Mouse (Mus musculus): ENCODE data around the gene Sgsm1. TPM values are rescaled to one million over a fixed set of nuclear protein-coding genes. Genes with fewer than 3 reads are reported as not detected.
A peak's percentile ranks its signal among the peaks of the same experiment; 100 is the strongest.

Gene Sgsm1
- polyA plus RNA-seq, 1 experiment from 2014 or later = 2.4 TPM

DNA sequence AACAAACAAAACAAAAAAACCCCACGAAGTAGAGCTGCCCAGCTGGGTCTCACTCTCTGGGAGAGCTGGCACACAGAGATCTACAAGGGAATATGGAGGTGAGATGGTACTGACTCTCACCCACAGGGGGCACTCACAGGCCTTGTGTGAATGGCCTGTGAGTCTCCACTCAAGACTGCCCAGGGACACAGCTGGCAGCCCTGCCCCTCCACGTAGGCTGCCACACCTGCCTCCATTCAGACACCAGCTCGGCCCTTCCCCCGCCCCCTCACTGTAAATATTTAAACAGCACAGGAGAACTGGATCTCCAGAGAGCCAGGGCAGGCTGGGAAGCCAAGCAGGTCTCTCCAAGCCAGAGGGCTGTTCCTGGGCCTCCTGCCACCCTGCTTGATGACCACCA is 14.8 kb downstream of the Sgsm1 start:
- no peak overlapping the region for H3K4me2 ChIP-seq
- H3K9me3 ChIP-seq (replicated peaks) = no peaks in the 10 kb centered on the region
- peaks cover 71% of the 10 kb centered on the region for H3K27me3 ChIP-seq (replicated peaks)
- no peak for ATAC-seq (ENCODE audit: insufficient number of reproducible peaks, low FRiP score)
- 47% methylated on average over 4 of the region's 4 CpGs for WGBS
- no peak overlapping the region for H3K27ac ChIP-seq (ENCODE audit: poor library complexity, severe bottlenecking)
- H3K4me1 ChIP-seq (replicated peaks) = peaks cover 8% of the 10 kb centered on the region; the same call in 1 of the 2 replicates
- H3K9ac ChIP-seq = no peak overlapping the region
- H3K4me3 ChIP-seq = no peak overlapping the region
- H3K36me3 ChIP-seq = no peaks in the 10 kb centered on the region

DNA sequence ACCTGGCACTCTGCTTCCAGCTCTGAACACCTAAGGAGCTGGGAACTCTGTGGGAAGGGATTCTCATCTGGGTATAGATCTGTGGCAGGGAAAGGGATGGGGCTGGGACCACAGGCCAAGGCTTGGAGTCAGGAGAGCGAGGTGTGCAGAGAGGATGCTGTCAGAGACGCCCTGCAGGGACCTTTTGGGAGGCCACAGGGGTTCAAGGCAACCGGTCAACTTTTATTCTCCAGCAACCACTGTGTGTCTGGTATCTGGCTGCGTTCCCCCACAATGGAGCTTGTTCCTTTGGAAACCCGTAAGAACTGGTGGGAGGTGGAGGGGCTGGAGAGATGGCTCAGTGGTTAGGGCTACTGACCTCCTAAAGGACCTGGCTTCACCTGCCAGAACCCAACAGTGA is 16.0 kb downstream of the Sgsm1 start:
- Histone ChIP-seq H3K36me3 (no peaks in the 10 kb centered on the region), H3K4me3 (no peak overlapping the region), H3K27me3 (replicated peaks) (peaks cover 72% of the 10 kb centered on the region), H3K4me2 (no peak overlapping the region), H3K9me3 (replicated peaks) (no peaks in the 10 kb centered on the region), H3K27ac (ENCODE audit: poor library complexity, severe bottlenecking) (no peak overlapping the region), H3K4me1 (replicated peaks) (peaks cover 8% of the 10 kb centered on the region; the same call in 1 of the 2 replicates), H3K9ac (no peak overlapping the region)
- ATAC-seq (ENCODE audit: insufficient number of reproducible peaks, low FRiP score) = no peak
- WGBS = 69% methylated on average over 5 of the region's 5 CpGs

DNA sequence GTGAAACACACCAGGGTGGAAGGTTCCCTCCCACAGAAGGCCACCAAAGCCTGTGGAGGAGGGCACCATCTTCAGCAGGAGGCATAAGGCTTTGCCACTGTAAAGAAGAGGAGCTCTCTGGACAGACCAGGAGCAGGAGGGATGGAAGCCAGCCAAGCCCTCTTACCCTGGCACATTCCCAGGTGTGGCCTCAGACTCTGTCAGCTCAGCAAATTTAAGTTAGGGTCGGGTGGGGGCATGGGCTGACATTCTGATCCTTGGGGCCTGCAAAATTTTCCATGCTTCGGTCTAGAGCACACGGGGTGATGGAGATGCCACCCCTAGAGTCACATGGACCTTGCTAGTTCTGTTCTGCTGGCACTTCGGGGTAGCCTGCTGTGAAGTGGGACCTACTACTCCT is 17.1 kb downstream of the Sgsm1 start:
- Histone ChIP-seq H3K9me3 (replicated peaks) (no peaks in the 10 kb centered on the region), H3K4me1 (replicated peaks) (peaks cover 8% of the 10 kb centered on the region; the same call in 1 of the 2 replicates), H3K4me3 (no peak overlapping the region), H3K9ac (no peak overlapping the region), H3K27ac (ENCODE audit: poor library complexity, severe bottlenecking) (no peak overlapping the region), H3K36me3 (no peaks in the 10 kb centered on the region), H3K27me3 (replicated peaks) (peaks cover 72% of the 10 kb centered on the region), H3K4me2 (no peak overlapping the region)
- WGBS = 66% methylated on average over 4 of the region's 4 CpGs
- ATAC-seq (ENCODE audit: insufficient number of reproducible peaks, low FRiP score) = no peak

DNA sequence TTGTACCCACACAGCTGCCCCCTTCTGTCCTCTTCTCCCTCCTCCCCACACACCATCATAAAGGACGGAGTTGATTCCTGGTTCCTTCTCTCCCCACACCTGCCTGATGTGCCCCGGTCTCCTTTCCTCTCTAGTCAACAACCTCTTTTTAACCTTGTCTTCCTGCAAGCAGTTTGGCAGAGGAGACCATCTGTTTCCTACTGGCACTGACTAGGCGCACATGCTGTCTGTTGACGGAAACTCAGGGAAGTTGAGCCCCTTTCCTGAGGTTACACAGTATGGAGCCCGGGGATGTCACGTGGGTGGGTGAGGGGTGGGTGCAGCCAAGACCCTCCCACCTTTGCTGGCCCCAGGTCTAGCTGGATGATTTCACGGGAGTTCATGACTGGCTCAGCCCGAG is 17.8 kb downstream of the Sgsm1 start:
- 63% methylated on average over 8 of the region's 8 CpGs for WGBS
- no peak for ATAC-seq (ENCODE audit: insufficient number of reproducible peaks, low FRiP score)
- peaks cover 2% of the 10 kb centered on the region; the same call in 1 of the 2 replicates for H3K9me3 ChIP-seq (replicated peaks)
- peaks cover 2% of the 10 kb centered on the region; the same call in 1 of the 2 replicates for H3K4me1 ChIP-seq (replicated peaks)
- H3K4me2 ChIP-seq = no peak overlapping the region
- no peak overlapping the region for H3K9ac ChIP-seq
- no peak overlapping the region for H3K27ac ChIP-seq (ENCODE audit: poor library complexity, severe bottlenecking)
- no peak overlapping the region for H3K4me3 ChIP-seq
- H3K27me3 ChIP-seq (replicated peaks) = peaks cover 72% of the 10 kb centered on the region
- H3K36me3 ChIP-seq = no peaks in the 10 kb centered on the region

DNA sequence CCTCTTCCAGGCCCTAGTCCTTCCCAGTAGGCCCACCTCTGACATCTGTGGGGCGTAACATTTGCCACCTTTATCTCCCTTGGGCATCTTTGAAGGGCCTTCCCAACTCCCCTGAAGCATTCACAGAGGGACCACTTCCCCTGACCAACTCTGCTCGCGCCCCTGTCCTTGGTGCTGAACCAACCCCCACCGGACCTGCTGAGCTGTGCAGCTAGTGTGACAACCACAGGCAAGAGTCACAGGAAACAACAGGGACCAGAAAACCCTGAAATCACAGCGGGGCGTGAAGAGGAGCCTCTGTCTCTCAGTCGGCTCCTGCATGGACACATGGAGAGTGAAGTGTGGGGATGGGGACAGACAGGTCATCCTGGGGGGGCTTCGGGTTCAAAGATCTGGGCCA is 18.4 kb downstream of the Sgsm1 start:
- H3K4me3 ChIP-seq = no peak overlapping the region
- ATAC-seq (ENCODE audit: insufficient number of reproducible peaks, low FRiP score) = no peak
- H3K9me3 ChIP-seq (replicated peaks) = peaks cover 4% of the 10 kb centered on the region; the same call in 1 of the 2 replicates
- H3K4me1 ChIP-seq (replicated peaks) = no peaks in the 10 kb centered on the region; the same call in 1 of the 2 replicates
- H3K36me3 ChIP-seq = no peaks in the 10 kb centered on the region
- no peak overlapping the region for H3K9ac ChIP-seq
- no peak overlapping the region for H3K27ac ChIP-seq (ENCODE audit: poor library complexity, severe bottlenecking)
- WGBS = 7% methylated on average over 8 of the region's 8 CpGs
- H3K4me2 ChIP-seq = no peak overlapping the region
- peaks cover 72% of the 10 kb centered on the region for H3K27me3 ChIP-seq (replicated peaks)

DNA sequence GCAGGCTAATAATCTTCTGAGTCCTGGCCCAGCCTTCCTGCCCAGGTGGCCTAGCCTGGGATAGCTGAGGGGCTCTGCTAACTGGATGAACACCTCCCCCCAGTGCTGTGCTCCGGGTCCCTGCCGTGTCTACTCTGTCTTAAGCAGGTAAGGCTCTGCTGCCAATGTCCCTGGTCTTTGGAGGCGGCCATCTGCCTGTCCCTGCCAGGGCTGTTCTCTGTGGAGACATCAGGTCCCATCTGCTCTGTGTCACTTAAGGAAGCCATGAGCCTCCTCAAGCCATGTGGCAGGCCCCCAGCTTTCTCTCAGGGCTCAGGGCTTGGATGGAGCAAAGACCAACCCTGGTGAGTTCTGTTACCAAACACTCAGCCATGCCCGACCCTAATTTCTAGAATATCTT is 19.5 kb downstream of the Sgsm1 start:
- no peaks in the 10 kb centered on the region for H3K36me3 ChIP-seq
- no peak overlapping the region for H3K27ac ChIP-seq (ENCODE audit: poor library complexity, severe bottlenecking)
- no peak overlapping the region for H3K9ac ChIP-seq
- no peak overlapping the region for H3K4me3 ChIP-seq
- ATAC-seq (ENCODE audit: insufficient number of reproducible peaks, low FRiP score) = no peak
- peaks cover 8% of the 10 kb centered on the region; the same call in 1 of the 2 replicates for H3K9me3 ChIP-seq (replicated peaks)
- WGBS = 76% methylated on average over 4 of the region's 4 CpGs
- peaks cover 4% of the 10 kb centered on the region; the same call in 1 of the 2 replicates for H3K4me1 ChIP-seq (replicated peaks)
- H3K4me2 ChIP-seq = no peak overlapping the region
- H3K27me3 ChIP-seq (replicated peaks) = peaks cover 73% of the 10 kb centered on the region

DNA sequence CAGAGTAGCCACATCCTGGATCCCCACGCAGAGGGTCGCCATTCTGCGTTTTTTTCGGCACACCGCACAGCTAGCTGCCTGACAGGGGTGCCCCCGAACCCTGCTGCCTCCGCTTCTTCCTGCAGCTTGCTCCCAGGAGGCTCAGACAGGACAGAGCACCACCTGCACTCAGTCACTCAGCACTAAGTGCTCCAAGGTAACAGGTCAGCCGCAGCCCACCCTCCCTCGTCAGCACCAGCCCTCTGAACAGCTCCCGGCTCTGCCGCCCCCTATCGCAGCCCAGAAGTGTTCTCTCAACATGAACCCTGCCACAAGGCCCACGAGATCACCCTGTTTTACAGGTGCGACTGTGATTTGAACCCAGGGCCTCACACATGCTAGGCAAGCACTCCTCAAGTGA is 20.4 kb downstream of the Sgsm1 start:
- no peaks in the 10 kb centered on the region for H3K36me3 ChIP-seq
- no peak overlapping the region for H3K27ac ChIP-seq (ENCODE audit: poor library complexity, severe bottlenecking)
- H3K4me2 ChIP-seq = no peak overlapping the region
- peaks cover 4% of the 10 kb centered on the region; the same call in 1 of the 2 replicates for H3K4me1 ChIP-seq (replicated peaks)
- no peak overlapping the region for H3K9ac ChIP-seq
- H3K27me3 ChIP-seq (replicated peaks) = peaks cover 83% of the 10 kb centered on the region
- H3K9me3 ChIP-seq (replicated peaks) = peaks cover 8% of the 10 kb centered on the region; the same call in 1 of the 2 replicates
- H3K4me3 ChIP-seq = no peak overlapping the region
- 33% methylated on average over 14 of the region's 14 CpGs for WGBS
- no peak for ATAC-seq (ENCODE audit: insufficient number of reproducible peaks, low FRiP score)

DNA sequence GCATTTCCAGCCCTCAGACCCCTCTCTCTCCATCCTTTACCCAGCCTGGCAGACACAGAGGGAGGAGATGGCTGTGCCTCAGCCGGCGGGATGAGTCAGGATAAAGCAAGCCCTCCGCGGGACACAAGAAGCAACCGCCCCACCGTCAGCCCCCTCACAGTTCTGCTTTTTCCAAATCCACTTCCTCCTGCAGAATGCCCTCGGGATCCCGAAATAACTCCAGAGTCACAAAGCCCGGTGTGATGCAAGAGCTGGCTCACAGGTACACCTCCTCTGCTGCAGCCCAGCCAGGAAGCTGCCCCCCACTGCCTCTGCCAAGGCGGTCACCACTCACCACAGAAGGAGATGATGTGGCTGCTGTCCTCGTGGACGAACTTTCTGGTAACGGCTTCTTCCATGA is 22.1 kb downstream of the Sgsm1 start:
- no peak overlapping the region for H3K27ac ChIP-seq (ENCODE audit: poor library complexity, severe bottlenecking)
- peaks cover 8% of the 10 kb centered on the region; the same call in 1 of the 2 replicates for H3K9me3 ChIP-seq (replicated peaks)
- no peak for ATAC-seq (ENCODE audit: insufficient number of reproducible peaks, low FRiP score)
- 34% methylated on average over 13 of the region's 13 CpGs for WGBS
- H3K4me3 ChIP-seq = no peak overlapping the region
- H3K36me3 ChIP-seq = no peaks in the 10 kb centered on the region
- no peak overlapping the region for H3K4me2 ChIP-seq
- peaks cover 4% of the 10 kb centered on the region; the same call in 1 of the 2 replicates for H3K4me1 ChIP-seq (replicated peaks)
- no peak overlapping the region for H3K9ac ChIP-seq
- H3K27me3 ChIP-seq (replicated peaks) = peaks cover 90% of the 10 kb centered on the region

DNA sequence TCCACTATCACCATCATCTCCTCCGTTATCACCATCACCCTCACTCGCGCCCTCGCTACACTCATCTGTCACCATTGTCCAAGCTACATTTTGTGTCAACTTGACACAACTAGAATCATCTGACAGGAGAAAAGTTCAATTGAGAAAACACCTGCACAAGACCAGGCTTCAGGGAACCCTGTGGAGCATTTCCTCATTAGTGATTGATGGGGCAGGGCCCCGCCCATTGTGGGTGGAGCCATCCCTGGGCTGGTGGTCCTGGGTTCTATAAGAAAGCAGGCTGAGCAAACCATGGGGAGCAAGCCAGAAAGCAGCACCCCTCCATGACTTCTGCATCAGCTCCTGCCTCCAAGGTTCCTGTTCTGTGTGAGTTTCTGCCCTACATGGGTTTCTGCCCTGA is 22.8 kb downstream of the Sgsm1 start:
- ATAC-seq (ENCODE audit: insufficient number of reproducible peaks, low FRiP score) = no peak

DNA sequence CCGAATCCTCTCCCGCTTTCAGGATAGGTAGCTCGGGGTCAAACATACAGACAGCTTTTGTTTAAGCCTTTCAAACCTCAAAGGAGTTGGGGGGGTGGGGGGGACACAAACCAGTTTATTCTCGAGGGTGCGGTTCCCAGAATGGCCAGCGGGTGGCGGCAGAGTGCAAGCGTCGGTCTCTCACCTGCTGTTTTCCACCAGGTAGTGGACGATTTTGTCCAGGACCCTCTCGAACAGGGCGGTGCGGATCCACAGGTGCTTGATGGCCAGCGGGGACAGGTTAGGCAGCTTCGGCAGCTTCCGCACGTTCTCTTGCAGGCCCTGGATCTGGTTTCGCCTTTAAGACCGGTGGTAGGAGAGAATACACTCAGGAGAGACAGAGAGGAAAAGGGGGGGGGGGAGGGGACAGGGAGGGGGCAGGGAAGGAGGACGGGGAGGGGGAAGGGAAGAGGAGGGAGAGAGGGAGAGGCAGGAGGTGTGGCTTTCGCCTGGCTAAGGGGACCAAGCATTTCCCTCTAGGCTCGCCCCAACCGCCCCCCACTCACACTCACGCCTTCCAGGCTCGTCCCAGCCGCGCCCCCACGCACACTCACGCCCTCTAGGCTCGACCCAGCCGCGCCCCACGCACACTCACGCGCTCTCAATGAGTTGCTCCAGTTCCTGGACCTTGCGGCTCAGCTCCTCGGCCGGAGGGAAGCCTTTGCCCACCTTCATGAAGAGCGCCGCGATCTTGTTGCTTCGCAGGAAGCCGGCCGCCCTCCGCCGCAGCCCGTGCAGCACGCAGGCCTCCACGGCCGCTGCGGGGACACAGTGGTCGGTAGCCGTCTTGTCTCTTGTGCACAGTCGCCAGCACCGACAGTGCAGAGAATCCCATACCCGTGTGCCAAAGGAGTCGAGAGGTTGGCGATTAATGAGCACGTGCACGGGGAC is 23.7 kb downstream of the Sgsm1 start:
- Histone ChIP-seq H3K36me3 (no peaks in the 10 kb centered on the region), H3K27ac (ENCODE audit: poor library complexity, severe bottlenecking) (no peak overlapping the region), H3K9me3 (replicated peaks) (peaks cover 8% of the 10 kb centered on the region; the same call in 1 of the 2 replicates), H3K4me1 (replicated peaks) (peaks cover 4% of the 10 kb centered on the region; the same call in 1 of the 2 replicates), H3K4me3 (no peak overlapping the region), H3K9ac (no peak overlapping the region), H3K27me3 (replicated peaks) (peaks cover 78% of the 10 kb centered on the region), H3K4me2 (0 out of 2 replicates have a peak overlapping the region, but pooled peaks have one; percentile 0)
- ATAC-seq (ENCODE audit: insufficient number of reproducible peaks, low FRiP score) = no peak
- WGBS = 7% methylated on average over 59 of the region's 60 CpGs

More for the DNA sequence above, 22.8 kb downstream of the Sgsm1 start:
- peaks cover 8% of the 10 kb centered on the region; the same call in 1 of the 2 replicates for H3K9me3 ChIP-seq (replicated peaks)
- H3K4me1 ChIP-seq (replicated peaks) = peaks cover 4% of the 10 kb centered on the region; the same call in 1 of the 2 replicates
- no peaks in the 10 kb centered on the region for H3K36me3 ChIP-seq
- no peak overlapping the region for H3K27ac ChIP-seq (ENCODE audit: poor library complexity, severe bottlenecking)
- H3K4me3 ChIP-seq = no peak overlapping the region
- WGBS = 46% methylated on average over 5 of the region's 5 CpGs
- no peak overlapping the region for H3K4me2 ChIP-seq
- peaks cover 87% of the 10 kb centered on the region for H3K27me3 ChIP-seq (replicated peaks)
- no peak overlapping the region for H3K9ac ChIP-seq

DNA sequence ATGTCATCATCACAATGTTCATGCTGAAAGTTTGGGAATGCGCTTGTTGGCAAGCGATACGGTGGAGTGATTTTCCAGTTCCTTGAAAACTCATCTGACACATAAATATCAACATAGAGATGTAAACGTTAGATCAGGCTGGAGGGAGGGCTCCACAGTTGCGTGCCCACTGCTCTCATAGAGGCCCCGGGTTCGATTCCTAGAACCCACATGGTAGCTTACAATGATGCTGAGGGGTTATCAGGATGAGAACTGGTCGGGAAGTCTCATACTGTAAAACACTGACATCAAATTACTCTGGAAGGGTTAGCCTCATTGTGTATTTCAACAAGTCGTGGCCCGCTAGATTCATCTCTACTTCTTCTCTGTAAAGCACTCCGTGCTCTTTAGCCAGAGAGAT is 24.5 kb downstream of the Sgsm1 start:
- Histone ChIP-seq H3K4me3 (no peak overlapping the region), H3K9me3 (replicated peaks) (peaks cover 8% of the 10 kb centered on the region; the same call in 1 of the 2 replicates), H3K27ac (ENCODE audit: poor library complexity, severe bottlenecking) (no peak overlapping the region), H3K9ac (no peak overlapping the region), H3K27me3 (replicated peaks) (peaks cover 70% of the 10 kb centered on the region), H3K4me2 (no peak overlapping the region), H3K36me3 (no peaks in the 10 kb centered on the region), H3K4me1 (replicated peaks) (peaks cover 4% of the 10 kb centered on the region; the same call in 1 of the 2 replicates)
- ATAC-seq (ENCODE audit: insufficient number of reproducible peaks, low FRiP score) = no peak
- whole genome bisulfite sequencing = 74% methylated on average over 11 of the region's 11 CpGs

Measured in heart, embryonic 12.5 days (tissue).